Mouse (Mus musculus) neural tube, embryonic 10.5 days (tissue): ENCODE data around the gene 1700129C05Rik.

Experiments used
- DNase-seq: peaks from one replicate; pipeline ENCODE4 v3.0.0-alpha.2; 2017; ENCODE audit warnings: low spot score; ENCODE audit errors: extremely low spot score

1700129C05Rik gene

DNA sequence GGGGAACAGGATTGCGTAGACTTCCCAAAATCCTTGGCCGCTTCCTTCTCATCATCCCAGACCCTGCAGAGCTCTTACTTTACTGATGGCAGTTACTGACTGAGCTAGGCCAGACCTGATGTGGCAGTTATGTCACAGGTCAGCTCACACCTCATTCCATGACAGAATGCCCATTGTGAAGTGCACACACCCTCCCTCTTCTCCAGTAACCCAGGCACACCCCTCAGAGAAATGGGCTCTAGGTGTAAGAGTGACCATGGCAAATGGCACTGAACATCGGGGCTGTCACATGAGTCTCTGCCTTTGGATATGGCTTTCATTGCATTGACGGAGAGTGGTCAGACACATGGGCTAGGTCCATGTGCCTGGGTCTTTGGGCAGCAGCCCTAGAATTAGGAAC is at the start of gene 1700129C05Rik:
TSS of gene 1700129C05Rik (minus strand) at position 101 of the 400 bp plus-strand sequence.
- no peak for DNase-seq

- no peak for DNase-seq
Measured at GRCm38 (mm10) chr14:59186121-59186520, 43.4 kb upstream of the 1700129C05Rik start.

DNA sequence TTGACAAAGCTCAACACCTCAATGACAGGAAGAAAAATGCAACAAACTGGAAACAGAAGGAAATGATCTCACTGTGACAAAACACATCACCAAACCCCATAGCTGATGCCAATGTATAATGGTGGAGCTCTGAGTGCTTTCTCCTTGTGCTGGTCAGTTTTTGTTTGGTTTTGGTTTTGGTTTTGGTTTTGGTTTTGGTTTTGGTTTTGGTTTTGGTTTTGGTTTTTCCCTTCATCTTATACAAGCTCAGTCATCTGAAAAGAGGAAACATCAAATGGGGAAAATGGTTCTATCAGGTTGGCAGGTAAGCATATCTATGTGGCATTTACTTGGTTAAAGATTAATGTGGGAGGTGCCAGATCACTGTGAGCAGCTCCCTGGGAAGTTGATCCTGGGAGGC is 42.8 kb upstream of the 1700129C05Rik start:
- no peak for DNase-seq

GRCm38 (mm10) chr14:59182732-59183131 is 40.0 kb upstream of the 1700129C05Rik start:
- DNase-seq, result no peak

DNA sequence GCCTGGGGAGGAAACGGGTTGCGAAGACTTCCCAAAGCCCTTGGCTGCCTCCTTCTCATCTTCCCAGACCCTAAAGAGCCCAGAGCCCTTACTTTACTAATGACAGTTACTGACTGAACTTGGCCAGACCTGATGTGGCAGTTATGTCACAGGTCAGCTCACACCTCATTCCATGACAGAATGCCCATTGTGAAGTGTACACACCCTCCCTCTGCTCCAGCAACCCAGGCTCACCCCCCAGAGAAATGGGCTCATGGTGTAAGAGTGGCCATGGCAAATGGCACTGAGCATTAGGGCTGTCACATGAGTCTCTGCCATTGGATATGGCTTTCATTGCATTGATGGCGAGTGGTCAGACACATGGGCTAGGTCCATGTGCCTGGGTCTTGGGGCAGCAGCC is 36.0 kb upstream of the 1700129C05Rik start, which contains the start of gene Gm5142:
TSS of gene Gm5142 (minus strand) at position 101 of the 400 bp plus-strand sequence.
- no peak for DNase-seq

DNA sequence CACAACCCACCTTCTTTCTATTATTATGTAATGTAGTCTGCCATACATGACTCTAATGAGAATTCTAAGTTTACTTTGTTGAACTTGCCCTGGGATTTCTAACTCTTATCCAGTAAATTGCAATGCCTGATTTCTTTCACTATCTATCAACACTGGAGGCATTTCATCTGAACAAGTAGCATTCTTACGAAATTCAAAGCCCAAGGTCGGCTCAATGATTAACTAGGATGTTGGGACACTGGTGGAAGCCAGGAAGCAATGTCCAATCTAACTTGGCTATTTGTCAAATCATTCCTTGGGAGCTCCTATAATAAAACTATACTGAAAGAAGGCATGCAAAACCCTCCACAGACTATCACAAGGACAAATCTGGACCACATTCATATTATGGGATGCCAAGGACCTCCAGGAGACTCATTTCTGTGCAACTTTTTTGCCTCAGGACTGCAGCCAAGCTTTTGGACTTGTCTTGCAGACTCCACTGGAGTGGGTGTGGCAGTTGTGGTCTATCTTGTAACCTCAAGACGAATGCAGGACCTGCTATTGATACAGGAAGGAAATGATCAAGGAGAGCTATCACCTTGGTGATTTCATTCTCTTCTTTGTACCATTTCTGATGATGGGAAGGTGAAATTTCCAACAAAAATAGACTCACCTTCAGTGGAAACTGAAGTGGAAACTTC is 14.5 kb upstream of the 1700129C05Rik start:
- no peak for DNase-seq

DNA sequence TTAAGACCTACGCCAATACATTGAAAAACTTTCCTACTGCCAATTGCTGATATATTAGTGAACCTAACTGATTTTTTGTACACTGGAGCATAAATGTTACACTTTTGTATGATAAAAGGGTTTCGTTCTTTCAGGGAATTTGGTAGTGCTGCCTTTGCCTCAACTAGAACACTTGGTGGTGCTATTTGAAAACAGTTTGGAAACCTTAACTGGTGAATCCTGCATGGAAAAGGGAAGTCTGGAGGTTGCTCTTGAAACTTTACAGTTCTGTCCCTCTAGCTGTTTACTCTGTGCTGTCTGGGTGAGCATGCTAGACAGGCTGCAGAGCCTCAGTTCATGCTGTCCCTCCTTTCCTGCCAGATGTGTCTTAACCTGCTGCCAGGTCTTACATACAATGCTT is 12.9 kb upstream of the 1700129C05Rik start:
- DNase-seq, result no peak

GRCm38 (mm10) chr14:59114281-59114680 is 28.4 kb downstream of the 1700129C05Rik start:
- DNase-seq, result no peak

DNA sequence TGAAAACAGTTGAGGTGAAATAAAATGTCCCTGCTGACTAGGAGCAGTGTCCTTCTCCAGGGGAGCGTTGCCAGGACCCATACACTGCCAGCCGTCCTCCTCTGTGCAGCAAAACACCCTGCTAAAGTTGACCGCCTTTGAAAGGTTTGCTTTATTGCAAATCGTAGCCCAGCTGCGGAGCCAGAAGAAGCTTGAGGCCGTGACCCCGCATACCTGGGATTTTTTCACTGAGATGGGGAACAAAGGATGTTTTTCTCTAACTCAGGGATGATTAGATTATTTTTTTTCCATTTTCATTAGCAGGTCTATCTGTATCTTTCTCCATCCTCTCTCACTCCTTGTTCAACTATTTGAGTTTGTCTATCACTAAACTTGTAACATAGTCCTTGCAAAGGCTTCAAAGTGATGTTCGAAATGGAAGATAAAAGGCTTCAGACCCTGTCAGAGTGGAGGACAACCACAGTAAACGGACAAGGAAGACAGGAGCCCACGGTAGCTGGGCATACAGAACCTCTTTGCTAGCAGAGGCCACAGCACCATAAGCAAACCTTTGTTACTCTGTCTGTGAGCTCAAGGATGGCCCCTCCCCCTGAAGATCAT is 38.6 kb downstream of the 1700129C05Rik start:
- DNase-seq, result peak; percentile 39

- no peak for DNase-seq
Measured at GRCm38 (mm10) chr14:59093601-59094000, 49.1 kb downstream of the 1700129C05Rik start.

DNA sequence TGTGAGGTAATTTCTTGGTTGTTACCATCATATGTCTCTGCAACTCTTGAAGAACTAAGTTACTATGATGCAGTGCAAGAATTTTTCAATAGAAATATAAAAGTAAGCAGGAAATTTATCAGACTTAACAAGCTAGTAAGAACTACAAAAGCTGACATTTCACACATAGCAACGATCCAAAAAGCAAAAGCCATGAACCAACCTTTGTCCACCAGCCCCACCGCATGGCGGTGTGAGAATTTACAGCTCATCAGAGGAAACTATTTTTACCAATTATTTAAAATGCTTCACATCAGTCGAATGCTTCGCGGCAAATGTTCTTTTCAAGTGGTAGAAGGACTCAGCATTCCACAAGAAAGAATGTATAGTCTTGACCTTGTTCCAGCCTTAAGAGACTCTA is 58.3 kb downstream of the 1700129C05Rik start:
- DNase-seq, result no peak
